Mouse (Mus musculus): Measurements from ENCODE around the gene Zfp385c. TPM values are rescaled to one million over a fixed set of nuclear protein-coding genes. Genes with fewer than 3 reads are reported as not detected.

The Zfp385c gene
- polyA plus RNA-seq, 1 experiment from 2014 or later, result 0.26 TPM

DNA sequence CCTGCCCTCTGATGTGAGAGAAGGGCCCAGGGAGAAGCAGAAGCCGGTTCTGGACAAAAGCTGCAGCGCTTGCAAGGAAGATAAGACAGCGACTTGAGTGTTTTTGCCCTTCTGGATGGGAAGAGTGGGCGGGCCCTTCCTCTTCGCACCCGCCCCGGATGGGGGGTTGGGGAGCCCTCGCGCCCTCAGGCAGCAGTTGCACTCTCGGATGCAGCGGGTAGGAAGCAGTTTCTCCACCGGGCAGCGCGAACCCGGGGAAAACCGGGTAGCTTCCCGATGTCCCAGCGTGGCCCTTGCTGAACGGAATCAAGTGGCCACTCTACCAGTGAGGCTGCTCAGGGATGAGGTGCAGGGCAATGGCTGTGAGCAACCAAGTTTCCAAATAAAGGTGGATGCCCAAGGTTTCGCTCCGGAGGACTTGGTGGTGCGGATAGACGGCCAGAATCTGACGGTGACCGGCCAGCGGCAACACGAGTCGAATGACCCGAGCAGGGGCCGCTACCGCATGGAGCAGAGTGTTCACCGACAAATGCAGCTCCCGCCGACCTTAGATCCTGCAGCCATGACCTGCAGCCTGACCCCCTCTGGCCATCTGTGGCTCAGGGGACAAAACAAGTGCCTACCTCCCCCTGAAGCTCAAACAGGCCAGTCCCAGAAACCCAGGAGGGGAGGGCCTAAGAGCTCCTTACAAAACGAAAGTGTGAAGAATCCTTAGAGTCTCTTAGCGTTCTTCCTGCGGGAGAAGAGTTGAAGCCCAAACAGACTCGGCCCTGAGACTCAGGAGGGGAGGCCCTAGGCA is 21.7 kb upstream of the Zfp385c start, which contains the start of gene Hspb9:
Gene Hspb9 (plus strand): TSS at position 116 of the 799 bp plus-strand sequence.
- peaks cover 54% of the 10 kb centered on the region for H3K4me1 ChIP-seq (replicated peaks)
- peaks cover 65% of the 10 kb centered on the region for H3K36me3 ChIP-seq

GRCm38 (mm10) chr11:100713174-100713573 is 20.9 kb upstream of the Zfp385c start:
- peaks cover 54% of the 10 kb centered on the region for H3K4me1 ChIP-seq (replicated peaks)
- H3K4me3 ChIP-seq, result peak overlapping the region; percentile 98
- H3K27me3 ChIP-seq (ENCODE audit: insufficient read depth, poor library complexity, severe bottlenecking), result no peaks in the 10 kb centered on the region
- H3K36me3 ChIP-seq, result peaks cover 65% of the 10 kb centered on the region
- H3K27ac ChIP-seq, result peak overlapping the region; percentile 99
- 53% methylated on average over 4 of the region's 4 CpGs for WGBS
- no peak for DNase-seq (ENCODE audit: low spot score)
- no peaks in the 10 kb centered on the region for H3K9me3 ChIP-seq

More for the DNA sequence above, 21.7 kb upstream of the Zfp385c start, which contains the start of gene Hspb9:
- H3K4me3 ChIP-seq, result peak within 1 kb of the TSS; percentile 98
- no peaks in the 10 kb centered on the region for H3K9me3 ChIP-seq
- peak; percentile 70 for DNase-seq (ENCODE audit: low spot score)
- 2% methylated on average over 38 of the region's 38 CpGs for WGBS
- H3K27ac ChIP-seq, result peak within 1 kb of the TSS; percentile 99
- H3K27me3 ChIP-seq (ENCODE audit: insufficient read depth, poor library complexity, severe bottlenecking), result no peaks in the 10 kb centered on the region

DNA sequence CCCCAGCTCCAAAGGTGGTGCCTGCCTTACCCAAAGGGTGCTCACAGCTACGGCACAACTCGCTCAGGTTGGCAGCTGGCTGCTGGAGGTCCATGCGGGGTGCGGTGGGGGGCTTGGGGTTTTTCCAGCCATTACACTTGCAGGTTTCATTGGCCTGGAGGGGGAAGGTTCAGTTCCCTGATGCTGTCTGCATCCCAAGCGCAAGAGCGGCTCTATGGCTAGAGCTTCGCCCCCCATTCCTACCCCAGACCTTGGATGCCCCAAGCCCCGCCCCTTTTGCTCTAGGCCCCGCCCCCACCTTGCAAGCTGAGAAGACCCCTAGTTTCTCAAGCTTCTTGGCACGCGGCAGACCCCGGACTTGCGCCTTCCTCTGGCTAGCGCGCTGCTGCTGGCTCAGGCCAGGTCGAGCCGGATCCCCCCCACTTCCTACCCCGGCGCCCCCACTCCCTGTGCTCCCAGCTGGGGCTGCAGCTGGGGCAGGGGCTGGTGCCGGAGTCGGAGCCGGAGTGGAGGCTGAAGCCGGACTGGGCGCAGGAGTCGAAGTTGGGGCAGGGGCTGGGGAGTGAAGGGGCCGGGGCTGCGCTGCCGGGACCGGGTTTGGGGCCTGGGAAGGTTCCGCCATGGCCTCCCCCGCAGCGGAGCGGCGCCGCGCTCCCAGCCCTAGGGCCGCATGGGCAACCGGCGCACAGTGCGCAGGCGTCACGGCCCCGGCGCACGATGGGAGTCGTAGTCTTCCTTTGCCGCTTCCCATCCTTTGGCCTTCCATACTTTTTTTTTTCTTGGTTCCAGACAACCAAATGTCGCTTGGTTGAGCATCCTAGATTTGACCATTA is 19.7 kb upstream of the Zfp385c start, which contains the start of gene Kat2a:
Gene Kat2a (minus strand): TSS at position 683 of the 833 bp plus-strand sequence.
- H3K4me1 ChIP-seq (replicated peaks), result peaks cover 54% of the 10 kb centered on the region
- peaks cover 65% of the 10 kb centered on the region for H3K36me3 ChIP-seq

GRCm38 (mm10) chr11:100710977-100711376 is 18.7 kb upstream of the Zfp385c start:
- H3K4me1 ChIP-seq (replicated peaks), result peaks cover 54% of the 10 kb centered on the region
- WGBS, result 87% methylated on average over 4 of the region's 4 CpGs
- no peak overlapping the region for H3K4me3 ChIP-seq
- no peaks in the 10 kb centered on the region for H3K9me3 ChIP-seq
- H3K27me3 ChIP-seq (ENCODE audit: insufficient read depth, poor library complexity, severe bottlenecking), result no peaks in the 10 kb centered on the region
- no peak for DNase-seq (ENCODE audit: low spot score)
- H3K36me3 ChIP-seq, result peaks cover 65% of the 10 kb centered on the region
- H3K27ac ChIP-seq, result no peak overlapping the region; the same call in 1 of the 2 replicates

More for the DNA sequence above, 19.7 kb upstream of the Zfp385c start, which contains the start of gene Kat2a:
- Histone ChIP-seq H3K9me3 (no peaks in the 10 kb centered on the region), H3K4me3 (peak within 1 kb of the TSS; percentile 98), H3K27me3 (ENCODE audit: insufficient read depth, poor library complexity, severe bottlenecking) (no peaks in the 10 kb centered on the region), H3K27ac (peak within 1 kb of the TSS; percentile 99)
- DNase-seq (ENCODE audit: low spot score), result peak; percentile 80
- WGBS, result 2% methylated on average over 48 of the region's 48 CpGs

GRCm38 (mm10) chr11:100710528-100710927 is 18.3 kb upstream of the Zfp385c start:
- H3K27ac ChIP-seq, result no peak overlapping the region
- H3K36me3 ChIP-seq, result peaks cover 65% of the 10 kb centered on the region
- WGBS, result 92% methylated on average over 15 of the region's 15 CpGs
- H3K4me3 ChIP-seq, result no peak overlapping the region
- DNase-seq (ENCODE audit: low spot score), result no peak
- H3K27me3 ChIP-seq (ENCODE audit: insufficient read depth, poor library complexity, severe bottlenecking), result no peaks in the 10 kb centered on the region
- H3K4me1 ChIP-seq (replicated peaks), result peaks cover 50% of the 10 kb centered on the region
- no peaks in the 10 kb centered on the region for H3K9me3 ChIP-seq

DNA sequence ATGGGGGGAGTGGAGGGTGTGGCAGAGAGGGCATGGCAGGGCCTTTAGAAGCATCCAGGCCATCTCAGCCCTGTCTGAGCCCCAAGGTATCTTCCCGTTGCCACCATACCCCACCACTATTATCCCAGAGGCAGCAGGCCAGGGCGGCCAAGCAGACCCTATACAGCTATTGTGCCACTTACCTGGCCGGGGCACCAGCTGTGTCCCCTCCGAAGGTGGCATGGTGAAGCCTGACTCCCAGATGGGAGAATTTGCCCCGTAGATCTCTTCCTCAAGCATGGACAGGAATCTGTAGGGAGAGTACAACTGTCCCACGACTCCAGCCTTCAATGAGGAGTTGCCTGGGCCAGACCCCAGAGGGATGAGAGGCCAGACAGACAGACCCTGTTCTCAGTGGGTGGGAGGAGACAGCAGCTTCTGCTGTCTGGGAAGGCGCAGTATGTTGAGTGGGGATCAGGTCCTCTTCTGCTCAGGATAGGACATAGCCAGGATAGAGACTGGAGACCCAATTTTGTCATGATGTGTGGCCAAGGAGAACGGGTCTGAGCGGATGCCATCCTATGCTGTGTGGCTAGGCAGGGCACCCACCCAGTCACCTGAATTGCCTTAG is 17.1 kb upstream of the Zfp385c start:
- H3K27ac ChIP-seq, result no peak overlapping the region
- peaks cover 37% of the 10 kb centered on the region for H3K4me1 ChIP-seq (replicated peaks)
- H3K4me3 ChIP-seq, result no peak overlapping the region
- H3K9me3 ChIP-seq, result no peaks in the 10 kb centered on the region
- 95% methylated on average over 9 of the region's 9 CpGs for WGBS
- no peak for DNase-seq (ENCODE audit: low spot score)
- H3K27me3 ChIP-seq (ENCODE audit: insufficient read depth, poor library complexity, severe bottlenecking), result no peaks in the 10 kb centered on the region
- peaks cover 67% of the 10 kb centered on the region for H3K36me3 ChIP-seq

GRCm38 (mm10) chr11:100705095-100705747 is 13.0 kb upstream of the Zfp385c start:
- 92% methylated on average over 23 of the region's 23 CpGs for WGBS

GRCm38 (mm10) chr11:100703851-100704531 is 11.7 kb upstream of the Zfp385c start, which contains the start of gene Dhx58:
Gene Dhx58 (minus strand): TSS chr11:100704271.
- Histone ChIP-seq H3K27me3 (ENCODE audit: insufficient read depth, poor library complexity, severe bottlenecking) (peaks cover 11% of the 10 kb centered on the region; the same call in 1 of the 2 replicates), H3K36me3 (peaks cover 48% of the 10 kb centered on the region), H3K4me3 (no peak within 1 kb of the TSS), H3K4me1 (replicated peaks) (peaks cover 20% of the 10 kb centered on the region), H3K27ac (no peak within 1 kb of the TSS), H3K9me3 (no peaks in the 10 kb centered on the region)
- no peak for DNase-seq (ENCODE audit: low spot score)
- 71% methylated on average over 7 of the region's 7 CpGs for WGBS

More at GRCm38 (mm10) chr11:100705095-100705747, 13.0 kb upstream of the Zfp385c start:
- Histone ChIP-seq H3K27ac (no peak overlapping the region), H3K9me3 (no peaks in the 10 kb centered on the region), H3K27me3 (ENCODE audit: insufficient read depth, poor library complexity, severe bottlenecking) (peaks cover 7% of the 10 kb centered on the region; the same call in 1 of the 2 replicates), H3K4me1 (replicated peaks) (peaks cover 20% of the 10 kb centered on the region), H3K4me3 (no peak overlapping the region), H3K36me3 (peaks cover 60% of the 10 kb centered on the region)
- no peak for DNase-seq (ENCODE audit: low spot score)

GRCm38 (mm10) chr11:100703366-100703765 is 11.1 kb upstream of the Zfp385c start:
- DNase-seq (ENCODE audit: low spot score), result no peak
- no peak overlapping the region for H3K27ac ChIP-seq
- peaks cover 42% of the 10 kb centered on the region for H3K36me3 ChIP-seq
- H3K4me1 ChIP-seq (replicated peaks), result peaks cover 20% of the 10 kb centered on the region
- no peaks in the 10 kb centered on the region for H3K9me3 ChIP-seq
- peaks cover 11% of the 10 kb centered on the region; the same call in 1 of the 2 replicates for H3K27me3 ChIP-seq (ENCODE audit: insufficient read depth, poor library complexity, severe bottlenecking)
- 73% methylated on average over 11 of the region's 11 CpGs for WGBS
- H3K4me3 ChIP-seq, result no peak overlapping the region

GRCm38 (mm10) chr11:100702906-100703305 is 10.7 kb upstream of the Zfp385c start:
- H3K27ac ChIP-seq, result no peak overlapping the region
- WGBS, result 44% methylated on average over 7 of the region's 7 CpGs
- H3K4me3 ChIP-seq, result peak overlapping the region; percentile 9; the same call in 1 of the 2 replicates
- peaks cover 20% of the 10 kb centered on the region for H3K4me1 ChIP-seq (replicated peaks)
- H3K9me3 ChIP-seq, result no peaks in the 10 kb centered on the region
- peaks cover 37% of the 10 kb centered on the region for H3K36me3 ChIP-seq
- H3K27me3 ChIP-seq (ENCODE audit: insufficient read depth, poor library complexity, severe bottlenecking), result peaks cover 11% of the 10 kb centered on the region; the same call in 1 of the 2 replicates
- no peak for DNase-seq (ENCODE audit: low spot score)

DNA sequence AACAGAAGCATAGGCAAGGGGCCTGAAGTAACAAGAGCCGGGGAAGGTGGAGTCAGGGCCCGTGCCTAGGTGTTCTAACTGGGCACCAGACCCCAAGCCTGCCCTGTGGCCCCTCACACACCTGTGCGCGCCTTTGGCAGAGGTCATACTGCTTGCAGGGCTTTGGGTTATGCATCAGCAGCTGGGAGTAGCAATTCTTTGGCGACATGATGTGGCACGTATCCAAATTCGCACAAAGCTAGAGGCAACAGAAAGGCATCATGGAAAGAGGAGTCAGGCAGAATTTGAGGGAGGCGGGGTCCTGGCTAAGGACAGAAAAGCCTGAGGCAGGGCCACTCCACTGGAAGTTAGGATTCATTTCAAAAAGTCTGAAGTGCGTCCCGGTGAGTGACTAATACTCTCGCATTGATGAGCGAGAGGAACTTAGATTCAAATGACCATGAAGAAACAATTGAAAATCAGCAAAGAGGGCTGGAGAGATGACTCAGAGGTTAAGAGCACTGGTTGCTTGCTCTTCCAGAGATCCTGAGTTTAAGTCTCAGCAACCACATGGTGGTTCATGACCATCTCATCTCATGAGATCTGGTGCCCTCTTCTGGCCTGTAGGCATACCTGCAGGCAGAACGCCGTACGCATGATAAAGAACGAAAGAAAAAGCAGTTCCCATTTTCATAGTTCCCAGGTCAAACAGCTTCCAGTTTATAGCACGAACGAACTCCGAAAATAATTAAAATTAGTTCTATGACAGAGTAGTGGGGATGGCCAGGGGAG is 10.0 kb upstream of the Zfp385c start:
- Histone ChIP-seq H3K4me1 (replicated peaks) (peaks cover 20% of the 10 kb centered on the region), H3K27ac (no peak overlapping the region)

More for the DNA sequence above, 10.0 kb upstream of the Zfp385c start:
- Histone ChIP-seq H3K9me3 (no peaks in the 10 kb centered on the region), H3K27me3 (ENCODE audit: insufficient read depth, poor library complexity, severe bottlenecking) (peaks cover 11% of the 10 kb centered on the region; the same call in 1 of the 2 replicates), H3K36me3 (peaks cover 31% of the 10 kb centered on the region), H3K4me3 (peak overlapping the region; percentile 9; the same call in 1 of the 2 replicates)
- WGBS, result 36% methylated on average over 19 of the region's 19 CpGs
- DNase-seq (ENCODE audit: low spot score), result peak; percentile 65

Data from hindbrain, embryonic 10.5 days (tissue).